26 mouse cellular contexts compared by ENCODE assay signal in the genomic region with DNA sequence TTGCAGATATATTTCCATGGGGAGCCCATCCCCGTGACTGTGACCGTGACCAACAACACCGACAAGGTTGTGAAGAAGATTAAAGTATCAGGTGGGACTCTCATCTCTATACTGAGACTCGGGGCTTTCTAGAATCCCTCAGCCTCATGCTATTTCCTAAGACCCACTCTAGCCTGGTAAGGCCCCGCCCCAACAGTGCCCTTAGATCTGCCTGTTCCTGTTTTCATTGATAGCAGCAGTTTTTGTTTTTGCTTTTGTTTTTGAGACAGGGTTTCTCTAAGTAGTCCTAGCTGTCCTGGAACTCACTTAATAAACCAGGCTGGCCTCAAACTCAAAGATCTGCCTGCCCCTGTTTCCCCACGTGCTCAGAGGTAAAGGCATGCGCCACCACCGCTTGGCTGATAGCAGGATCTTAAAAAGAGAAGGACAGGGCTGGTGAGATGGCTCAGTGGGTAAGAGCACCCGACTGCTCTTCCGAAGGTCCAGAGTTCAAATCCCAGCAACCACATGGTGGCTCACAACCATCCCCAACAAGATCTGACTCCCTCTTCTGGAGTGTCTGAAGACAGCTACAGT. TPM values are rescaled to one million over a fixed set of nuclear protein-coding genes. Genes with fewer than 3 reads are reported as not detected.
DNase-seq lines count a peak whose midpoint lies in the region; ATAC-seq lines count a peak whose summit lies in the region.
"Had no signal": no experiment of that assay in that cellular context is flagged by ENCODE, and none has a peak within 500 bp of the region (broad histone marks: within the 10 kb centered on the region; RNA-seq: fewer than 3 reads in every experiment).

No protein-coding gene starts in this region.

- peak; percentile 86 for DNase-seq in heart, adult 11 months
- DNase-seq in heart, postnatal 14 days, result no peak
- peak; percentile 59 for DNase-seq in induced T-regulatory cell, adult 2 months (ENCODE audit: low read depth)
- DNase-seq in splenic B cell, adult 2 months (ENCODE audit: low read depth, low spot score), result peak; percentile 40
- DNase-seq in urinary bladder, adult 2 months (ENCODE audit: low spot score), result no peak
- DNase-seq: adrenal gland, adult 2 months; adrenal gland, postnatal 14 days; cerebellum, adult 11 months; cerebellum, adult 2 months; cerebellum, adult 9-11 months; cerebellum, postnatal 25 days; gastrocnemius, postnatal 25 days; heart, postnatal 36 days had no signal

- H3K27me3 ChIP-seq in splenic B cell, adult 2 months (ENCODE audit: control insufficient read depth, insufficient read depth, low read length, poor library complexity, severe bottlenecking), result no peaks in the 10 kb centered on the region
- H3K27me3 ChIP-seq: CH12.LX; embryonic facial prominence, embryonic 13.5 days; forebrain, embryonic 12.5 days; forebrain, embryonic 15.5 days; hindbrain, embryonic 13.5 days had no signal

- H3K36me3 ChIP-seq in splenic B cell, adult 2 months (ENCODE audit: control insufficient read depth, insufficient read depth, low read length, poor library complexity, severe bottlenecking), result no peaks in the 10 kb centered on the region
- H3K36me3 ChIP-seq: embryonic facial prominence, embryonic 10.5 days; embryonic facial prominence, embryonic 13.5 days; forebrain, embryonic 12.5 days; forebrain, embryonic 15.5 days; G1E; hindbrain, embryonic 10.5 days; hindbrain, embryonic 13.5 days had no signal

- intact Hi-C loops in heart, postnatal 14 days (cut with DNase I), result no loop called here

- no peak for ATAC-seq in monocyte, adult 5-6 weeks (replicated peaks; ENCODE audit: insufficient number of reproducible peaks, low FRiP score, low TSS enrichment, poor library complexity, severe bottlenecking)
- ATAC-seq: forebrain, embryonic 15.5 days; hindbrain, embryonic 16.5 days; inflammation-experienced regulatory T-cells, adult 6 months; intestine, embryonic 16.5 days had no signal

RNA-seq across cellular contexts. Expression of a gene that starts 21.0 kb away (rescaled TPM):
- under 1 TPM; 0.29 to 0.43 TPM for total RNA-seq in heart, postnatal 14 days (2021)
- 0.39 and 0.96 TPM in 2 replicates for polyA plus RNA-seq in urinary bladder, adult 2 months (2012; rRNA removed)
- total RNA-seq in monocyte, adult 5-6 weeks (2017), result 2.8 to 3.6 TPM (median 3.5 TPM) in 3 replicates
- polyA plus RNA-seq: erythroblast, embryonic 14.5 days; G1E had no signal

RNA-seq across cellular contexts. Expression of a gene that starts 28.6 kb away (rescaled TPM):
- 10 to 100 TPM; 56.9 to 63.9 TPM for total RNA-seq in heart, postnatal 14 days (2021)
- 22.2 and 22.5 TPM in 2 replicates for polyA plus RNA-seq in urinary bladder, adult 2 months (2012; rRNA removed)
- total RNA-seq in monocyte, adult 5-6 weeks (2017), result 98.9 to 146 TPM (median 146 TPM) in 3 replicates

Comparison
In these comparisons a context has a peak if more than half of its experiments do, and no peak if none do; other contexts are left out.
1. DNase-seq: peak in heart, adult 11 months (single experiment), induced T-regulatory cell, adult 2 months (single experiment) and splenic B cell, adult 2 months (single experiment); none in heart, postnatal 14 days (0 of 2) and urinary bladder, adult 2 months (single experiment).